Comparison of ENCODE assay signal across 22 mouse cellular contexts in the genomic region with DNA sequence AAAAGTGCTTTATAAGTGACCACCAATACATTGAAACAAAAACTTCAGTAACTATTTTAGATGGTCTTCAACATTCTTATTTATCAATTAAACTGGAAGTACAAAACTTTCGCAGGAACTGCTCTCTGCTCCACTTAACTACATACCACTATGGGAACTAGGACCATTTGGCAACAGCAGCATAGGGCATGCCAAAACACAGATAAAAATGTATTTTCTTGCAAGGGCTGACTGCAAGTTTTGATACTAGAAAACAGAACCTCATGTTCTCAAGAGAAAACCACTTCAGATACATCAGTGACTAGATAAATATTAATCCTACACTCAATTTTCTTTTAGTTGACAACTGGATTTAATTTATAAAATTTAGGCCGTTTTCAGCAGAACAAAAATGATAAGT. TPM values are rescaled to one million over a fixed set of nuclear protein-coding genes. Genes with fewer than 3 reads are reported as not detected.
A peak's percentile ranks its signal among the peaks of the same experiment; 100 is the strongest.
DNase-seq lines count a peak whose midpoint lies in the region; TF ChIP-seq lines count a peak whose summit lies in the region.
"Had no signal": no experiment of that assay in that cellular context is flagged by ENCODE, and none has a peak within 500 bp of the region (broad histone marks: within the 10 kb centered on the region; RNA-seq: fewer than 3 reads in every experiment).

No protein-coding gene starts in this region.

- peak; percentile 66 to 72; a peak in 3 of 4 replicates for TF ChIP-seq EP300 in MEL (IDR thresholded peaks at IDR 0.05; ENCODE audit: low read depth in 1 of 2, low read length in 2 of 2)

- no peak for TF ChIP-seq POLR2A in MEL (IDR thresholded peaks at IDR 0.05; ENCODE audit: control insufficient read depth in 1 of 2, insufficient read depth in 1 of 2, low read depth in 1 of 2, low read length in 2 of 2, poor library complexity in 1 of 2)

- peaks cover 11% of the 10 kb centered on the region; the same call in 1 of the 2 replicates for H3K79me2 ChIP-seq in MEL (ENCODE audit: control insufficient read depth, insufficient read depth, low read length, poor library complexity)

- H3K9me3 ChIP-seq in MEL (replicated peaks; ENCODE audit: insufficient read depth, low read length) = no peaks in the 10 kb centered on the region
- H3K9me3 ChIP-seq: G1E had no signal

- no peak overlapping the region for H3K9ac ChIP-seq in MEL (ENCODE audit: control insufficient read depth, low read depth, low read length, poor library complexity, severe bottlenecking)

- H3K27ac ChIP-seq in MEL (ENCODE audit: control insufficient read depth, low read depth, low read length) = no peak overlapping the region

- DNase-seq in MEL (ENCODE audit: low read depth, low spot score) (peak; percentile 54), adipocyte (ENCODE audit: low spot score) (peak; percentile 62)
- DNase-seq in heart, postnatal 25 days (ENCODE audit: low spot score) = no peak
- no peak for DNase-seq in kidney, adult 9 months
- DNase-seq: adrenal gland, adult 2 months; adrenal gland, adult 8-10 months; adrenal gland, postnatal 10 days; adrenal gland, postnatal 14 days; adrenal gland, postnatal 25 days; adrenal gland, postnatal 36 days; B cell, adult 2 months; cerebellum, adult 11 months; cerebellum, adult 11-12 months; cerebellum, adult 18-20 months; cerebellum, adult 2 months; cerebellum, adult 8-10 months had no signal

- no peak overlapping the region for H3K4me3 ChIP-seq in MEL (ENCODE audit: control insufficient read depth in 1 of 2, insufficient read depth in 1 of 2, low read depth in 2 of 2, low read length in 2 of 2)

- H3K4me1 ChIP-seq in MEL (ENCODE audit: control insufficient read depth in 1 of 2, insufficient read depth in 2 of 2, low read length in 2 of 2) = peaks cover 0 to 17% of the 10 kb centered on the region in 2 experiments; a peak in 3 of 4 replicates

- intact Hi-C loops in heart, postnatal 25 days (cut with DNase I) = no loop called here

- TF ChIP-seq RAD21 in MEL (IDR thresholded peaks at IDR 0.05; ENCODE audit: low read depth, low read length) = no peak

- no peak for TF ChIP-seq CTCF in MEL (IDR thresholded peaks at IDR 0.05 in 2 of 3, conservative IDR thresholded peaks at IDR 0.05 in 1 of 3; ENCODE audit: control insufficient read depth in 1 of 3, insufficient read depth in 1 of 3, low read depth in 2 of 3, low read length in 3 of 3, poor library complexity in 1 of 3, severe bottlenecking in 1 of 3)

- no peaks in the 10 kb centered on the region for H3K27me3 ChIP-seq in MEL (ENCODE audit: control insufficient read depth in 1 of 2, insufficient read depth in 2 of 2, low read length in 2 of 2)
- H3K27me3 ChIP-seq: CH12.LX, Patski had no signal

- H3K36me3 ChIP-seq in MEL (ENCODE audit: control insufficient read depth in 1 of 2, insufficient read depth in 2 of 2, low read length in 2 of 2) = peaks cover 10 to 36% of the 10 kb centered on the region in 2 experiments

TF ChIP-seq in MEL, 35 proteins besides CTCF, POLR2A, EP300 and RAD21:
- TF ChIP-seq MYC (IDR thresholded peaks at IDR 0.05; ENCODE audit: low read depth, low read length) = 0 out of 2 replicates have a peak, but pooled peaks have one; percentile 27
- TF ChIP-seq TCF12 (IDR thresholded peaks at IDR 0.05; ENCODE audit: low read depth, low read length) = peak; percentile 52; the same call in 1 of the 2 replicates
- TF ChIP-seq SIN3A (IDR thresholded peaks at IDR 0.05; ENCODE audit: low read length) = peak; percentile 53; the same call in 1 of the 2 replicates
- no peak; the same call in 1 of the 2 replicates for TF ChIP-seq RCOR1 (IDR thresholded peaks at IDR 0.05; ENCODE audit: low read depth, low read length)
- TF ChIP-seq TAL1 (IDR thresholded peaks at IDR 0.05; ENCODE audit: low read length) = peak; percentile 30
- TF ChIP-seq GATA1 (IDR thresholded peaks at IDR 0.05; ENCODE audit: low read depth, low read length) = peak; percentile 66
- no peak; the same call in 1 of the 2 replicates for TF ChIP-seq MAX (IDR thresholded peaks at IDR 0.05; ENCODE audit: low read length)
- TF ChIP-seq MXI1 (IDR thresholded peaks at IDR 0.05; ENCODE audit: low read depth, low read length) = peak; percentile 64; the same call in 1 of the 2 replicates

RNA-seq across cellular contexts. Expression of a gene that starts 22.1 kb away (rescaled TPM):
- total RNA-seq in MEL (2012; rRNA removed) = 17.9 and 20.3 TPM in 2 replicates
- polyA plus RNA-seq in MEL (2012; ENCODE audit: insufficient read depth in 1 of 2, insufficient read length in 2 of 2, low read depth in 1 of 2, low replicate concordance in 2 of 2, missing spikeins in 1 of 2) = 10 to 100 TPM; 25.8 to 29.7 TPM
- 10 to 100 TPM; 19.3 to 23.2 TPM for total RNA-seq in heart, postnatal 25 days (2021)

RNA-seq across cellular contexts. Expression of a gene that starts 45.2 kb away (rescaled TPM):
- total RNA-seq in MEL (2012; rRNA removed) = 0.33 and 0.35 TPM in 2 replicates
- polyA plus RNA-seq in MEL (2012; ENCODE audit: insufficient read depth in 1 of 2, insufficient read length in 2 of 2, low read depth in 1 of 2, low replicate concordance in 2 of 2, missing spikeins in 1 of 2) = under 1 TPM in 1 of 2 experiments, not detected in 1; 0.13 TPM
- total RNA-seq in heart, postnatal 25 days (2021) = 1 to 10 TPM; 2.2 TPM
- total RNA-seq: adrenal gland, adult 18-20 months; adrenal gland, postnatal 25 days; G1E had no signal
- polyA plus RNA-seq: activated CD4-positive, CD25-positive, alpha-beta regulatory T cell, adult 4 months; adrenal gland, adult 2 months; CD4-positive, CD25-positive, alpha-beta regulatory T cell, adult 4 months; G1E; Patski had no signal

Comparison
In these comparisons a context has a peak if more than half of its experiments do, and no peak if none do; other contexts are left out.
1. DNase-seq: peak in MEL (single experiment) and adipocyte (single experiment); none in heart, postnatal 25 days (single experiment) and kidney, adult 9 months (single experiment).